Mouse (Mus musculus): ENCODE data around the gene Pramef6.
"Not testable (repeated sequence)": the region's sequence is repeated elsewhere in the genome, so short reads cannot be mapped to it uniquely, and the experiment has no call there.

Pramef6 gene

DNA sequence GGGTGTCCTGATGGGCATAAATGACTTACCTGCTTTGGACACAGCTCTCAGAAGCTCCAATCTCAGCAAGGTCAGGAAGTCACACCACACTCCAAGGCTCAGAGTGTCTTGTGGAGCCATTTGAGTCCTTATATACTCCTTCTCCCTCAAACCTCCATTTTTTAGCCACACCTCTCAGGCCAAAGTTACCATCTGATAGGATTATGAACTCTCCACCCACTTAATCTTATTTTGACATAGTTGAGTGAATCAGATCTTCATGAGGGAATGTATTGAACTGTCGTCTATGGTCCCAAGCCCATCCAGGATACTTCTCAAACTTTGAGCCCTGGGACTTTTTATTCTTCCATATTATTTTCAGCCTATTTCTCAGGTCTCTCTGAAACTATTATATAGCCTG is at the start of gene Pramef6:
Pramef6 (minus strand) TSS at position 101 of the 400 bp plus-strand sequence.
- DNase-seq (ENCODE audit: low read depth), result not testable (repeated sequence)

DNA sequence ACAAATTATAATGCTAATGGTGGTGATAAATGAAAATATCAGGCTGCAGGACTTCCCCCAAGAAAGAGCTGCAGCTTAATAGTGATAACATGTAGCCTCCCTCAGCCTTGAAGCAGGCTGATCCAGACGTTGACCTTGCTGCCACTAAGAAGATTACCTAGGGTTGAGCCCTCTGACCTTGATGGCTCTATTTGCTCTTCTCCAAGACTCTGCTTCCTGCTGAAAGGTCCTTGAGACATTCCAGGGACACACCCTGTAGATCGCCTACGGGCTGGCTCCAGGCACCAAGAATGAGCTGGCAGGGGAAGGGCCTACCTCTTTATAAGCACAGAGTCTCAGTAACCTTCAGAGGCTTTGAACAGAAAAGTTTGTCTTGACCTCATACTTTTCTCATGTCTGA is 5.8 kb downstream of the Pramef6 start:
- not testable (repeated sequence) for DNase-seq (ENCODE audit: low read depth)

DNA sequence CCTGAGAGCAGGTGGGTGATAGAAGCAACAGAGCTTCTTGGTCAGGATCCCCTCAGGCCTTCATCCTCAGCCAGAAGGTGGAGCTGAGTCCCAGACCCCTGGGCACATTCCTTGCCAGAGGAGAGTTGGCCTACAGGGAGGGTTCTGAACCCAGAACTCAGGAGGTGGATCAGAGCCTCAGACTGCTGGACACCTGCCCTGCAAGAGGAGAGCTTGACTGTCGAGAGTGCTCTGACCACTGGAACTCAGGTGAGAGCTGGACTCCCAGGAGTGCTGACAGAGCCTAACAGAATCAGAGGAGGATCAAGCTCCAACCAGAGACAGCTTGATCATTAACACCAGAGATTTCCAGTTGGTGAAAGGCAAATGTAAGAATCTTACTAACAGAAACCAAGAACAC is 17.8 kb downstream of the Pramef6 start:
- DNase-seq (ENCODE audit: low read depth), result not testable (repeated sequence)

GRCm38 (mm10) chr4:143846197-143846596 is 54.0 kb downstream of the Pramef6 start, which contains the start of gene Gm13103:
TSS of gene Gm13103 (plus strand) at chr4:143846497.
- not testable (repeated sequence) for DNase-seq (ENCODE audit: low read depth)
